Mouse (Mus musculus) hindbrain, embryonic 11.5 days (tissue): ENCODE measurements around the gene Dock6. TPM values are rescaled to one million over a fixed set of nuclear protein-coding genes. Genes with fewer than 3 reads are reported as not detected.

Experiments
- ATAC-seq: fragments of 200-750 bp; cut with Nextera tagmentation; 2 replicates; pipeline ENCODE4 v1.8.0; 2017; ENCODE audit warnings: mild to moderate bottlenecking, moderate TSS enrichment, moderate library complexity; ENCODE audit not compliant: low FRiP score
- DNase-seq: peaks from one replicate; pipeline ENCODE4 v3.0.0-alpha.2; 2015; ENCODE audit warnings: low spot score
- H3K27ac ChIP-seq: fragments of 300-500 bp; sonication (generic); 2 replicates; pipeline ENCODE4 v1.5.1; 2014; ENCODE audit warnings: mild to moderate bottlenecking, low read depth, low read length
- H3K27me3 ChIP-seq: fragments of 300-500 bp; sonication (generic); 2 replicates; pipeline ENCODE4 v1.6.1; 2014; ENCODE audit warnings: mild to moderate bottlenecking, low read length, moderate library complexity, mixed read lengths; ENCODE audit not compliant: control insufficient read depth, insufficient read depth
- H3K36me3 ChIP-seq: fragments of 300-500 bp; sonication (generic); 2 replicates; pipeline ENCODE4 v1.6.1; 2014; ENCODE audit warnings: mild to moderate bottlenecking, low read length, moderate library complexity, mixed read lengths; ENCODE audit not compliant: control insufficient read depth, insufficient read depth
- H3K4me1 ChIP-seq: fragments of 300-500 bp; sonication (generic); replicated peaks from 2 replicates; pipeline ENCODE4 v1.6.1; 2014; ENCODE audit warnings: low read length, mixed read lengths; ENCODE audit not compliant: control insufficient read depth, insufficient read depth
- H3K4me2 ChIP-seq: fragments of 300-500 bp; sonication (generic); replicated peaks from 2 replicates; pipeline ENCODE4 v1.6.1; 2014; ENCODE audit warnings: mild to moderate bottlenecking, low read depth, low read length
- H3K4me3 ChIP-seq: fragments of 300-500 bp; sonication (generic); 2 replicates; pipeline ENCODE4 v1.5.1; 2014; ENCODE audit warnings: low read depth, low read length
- H3K9ac ChIP-seq: fragments of 300-500 bp; sonication (generic); 2 replicates; pipeline ENCODE4 v1.6.1; 2014; ENCODE audit warnings: low read depth, low read length
- H3K9me3 ChIP-seq: fragments of 300-500 bp; sonication (generic); 2 replicates; pipeline ENCODE4 v1.6.1; 2016; ENCODE audit warnings: low read length; ENCODE audit not compliant: control insufficient read depth
- WGBS: fragments of 180-500 bp; shearing (Covaris S2); extraction: QIAGEN DNeasy Blood & Tissue Kit; methylation state at CpG from one replicate; pipeline ENCODE4 v1.1.7; 2014; 5-methylcytosine and 5-hydroxymethylcytosine counted together
- polyA plus RNA-seq: library from polyadenylated mRNA; unstranded; fragments of >200 nt; fragmentation: Nextera tagmentation; extraction: Ambion mirVana; gene quantifications from 2 replicates; pipeline ENCODE4 v1.2.1, GENCODE M21; 2014

The Dock6 gene
- polyA plus RNA-seq, 1 experiment from 2014 or later, result 21.4 TPM

- H3K27ac ChIP-seq, result no peak overlapping the region
- H3K36me3 ChIP-seq, result no peaks in the 10 kb centered on the region
- H3K9ac ChIP-seq, result no peak overlapping the region
- WGBS, result 81% methylated on average over 3 of the region's 3 CpGs
- ATAC-seq (no peak), DNase-seq (no peak)
- no peaks in the 10 kb centered on the region for H3K27me3 ChIP-seq
- H3K4me1 ChIP-seq, result 0 out of 2 replicates have a peak, but pooled peaks cover 3% of the 10 kb centered on the region
- no peak overlapping the region for H3K4me3 ChIP-seq
- H3K4me2 ChIP-seq, result 0 out of 2 replicates have a peak overlapping the region, but pooled peaks have one; percentile 0
- no peaks in the 10 kb centered on the region for H3K9me3 ChIP-seq
These were observed 1.4 kb downstream of the Dock6 start for GRCm38 (mm10) chr9:21851084-21851483.

- H3K9me3 ChIP-seq, result no peaks in the 10 kb centered on the region
- H3K36me3 ChIP-seq, result no peaks in the 10 kb centered on the region
- H3K27ac ChIP-seq, result no peak overlapping the region
- H3K27me3 ChIP-seq, result no peaks in the 10 kb centered on the region
- no peak for ATAC-seq
- 0 out of 2 replicates have a peak, but pooled peaks cover 3% of the 10 kb centered on the region for H3K4me1 ChIP-seq
- WGBS, result 61% methylated on average over 7 of the region's 7 CpGs
- no peak overlapping the region for H3K9ac ChIP-seq
- H3K4me2 ChIP-seq, result no peak overlapping the region
- DNase-seq, result no peak
- H3K4me3 ChIP-seq, result no peak overlapping the region
These were observed 2.5 kb downstream of the Dock6 start for GRCm38 (mm10) chr9:21849691-21850677.

GRCm38 (mm10) chr9:21847926-21848325, 4.5 kb downstream of the Dock6 start:
- DNase-seq, result no peak
- Histone ChIP-seq H3K36me3 (no peaks in the 10 kb centered on the region), H3K9me3 (no peaks in the 10 kb centered on the region), H3K27ac (no peak overlapping the region), H3K27me3 (no peaks in the 10 kb centered on the region), H3K9ac (no peak overlapping the region), H3K4me2 (no peak overlapping the region), H3K4me1 (0 out of 2 replicates have a peak, but pooled peaks cover 3% of the 10 kb centered on the region), H3K4me3 (no peak overlapping the region)
- ATAC-seq, result no peak
- WGBS, result 30% methylated on average over 10 of the region's 10 CpGs

- Histone ChIP-seq H3K27me3 (no peaks in the 10 kb centered on the region), H3K36me3 (no peaks in the 10 kb centered on the region), H3K4me1 (0 out of 2 replicates have a peak, but pooled peaks cover 3% of the 10 kb centered on the region), H3K27ac (no peak overlapping the region), H3K9ac (no peak overlapping the region), H3K4me3 (no peak overlapping the region), H3K4me2 (no peak overlapping the region), H3K9me3 (no peaks in the 10 kb centered on the region)
- DNase-seq (no peak), ATAC-seq (no peak)
- WGBS, result 40% methylated on average over 3 of the region's 3 CpGs
These were observed 5.0 kb downstream of the Dock6 start for GRCm38 (mm10) chr9:21847425-21847824.

- 10% methylated on average over 11 of the region's 11 CpGs for WGBS
- no peak overlapping the region for H3K4me3 ChIP-seq
- no peak overlapping the region for H3K9ac ChIP-seq
- no peaks in the 10 kb centered on the region for H3K27me3 ChIP-seq
- peak overlapping the region; percentile 30; the same call in 1 of the 2 replicates for H3K27ac ChIP-seq
- ATAC-seq, result no peak
- H3K4me2 ChIP-seq, result peak overlapping the region; percentile 26; the same call in 1 of the 2 replicates
- 0 out of 2 replicates have a peak, but pooled peaks cover 3% of the 10 kb centered on the region for H3K4me1 ChIP-seq
- no peaks in the 10 kb centered on the region for H3K9me3 ChIP-seq
- DNase-seq, result no peak
- H3K36me3 ChIP-seq, result no peaks in the 10 kb centered on the region
These were observed 5.6 kb downstream of the Dock6 start for GRCm38 (mm10) chr9:21846755-21847341.

- Histone ChIP-seq H3K4me3 (no peak overlapping the region), H3K4me2 (no peak overlapping the region), H3K27me3 (no peaks in the 10 kb centered on the region), H3K9me3 (no peaks in the 10 kb centered on the region), H3K4me1 (0 out of 2 replicates have a peak, but pooled peaks cover 3% of the 10 kb centered on the region), H3K36me3 (no peaks in the 10 kb centered on the region), H3K27ac (no peak overlapping the region), H3K9ac (no peak overlapping the region)
- DNase-seq, result no peak
- ATAC-seq, result no peak; the same call in 1 of the 2 replicates
- WGBS, result 51% methylated on average over 14 of the region's 14 CpGs
These were observed 6.9 kb downstream of the Dock6 start for GRCm38 (mm10) chr9:21845381-21846080.

- ATAC-seq, result no peak
- no peak for DNase-seq
- H3K4me3 ChIP-seq, result no peak overlapping the region
- 0 out of 2 replicates have a peak, but pooled peaks cover 3% of the 10 kb centered on the region for H3K4me1 ChIP-seq
- 86% methylated on average over 6 of the region's 6 CpGs for WGBS
- no peak overlapping the region for H3K27ac ChIP-seq
- H3K36me3 ChIP-seq, result no peaks in the 10 kb centered on the region
- H3K9ac ChIP-seq, result no peak overlapping the region
- H3K9me3 ChIP-seq, result no peaks in the 10 kb centered on the region
- H3K4me2 ChIP-seq, result no peak overlapping the region
- H3K27me3 ChIP-seq, result no peaks in the 10 kb centered on the region
These were observed 9.3 kb downstream of the Dock6 start for GRCm38 (mm10) chr9:21843086-21843485.

GRCm38 (mm10) chr9:21842391-21842790, 10.0 kb downstream of the Dock6 start:
- no peak for ATAC-seq
- H3K27ac ChIP-seq, result no peak overlapping the region
- WGBS, result 65% methylated on average over 5 of the region's 5 CpGs

More at GRCm38 (mm10) chr9:21842391-21842790, 10.0 kb downstream of the Dock6 start:
- Histone ChIP-seq H3K4me3 (no peak overlapping the region), H3K27me3 (no peaks in the 10 kb centered on the region), H3K4me1 (0 out of 2 replicates have a peak, but pooled peaks cover 3% of the 10 kb centered on the region), H3K4me2 (no peak overlapping the region), H3K9me3 (no peaks in the 10 kb centered on the region), H3K36me3 (no peaks in the 10 kb centered on the region), H3K9ac (no peak overlapping the region)
- no peak for DNase-seq
